Mouse (Mus musculus) forebrain, embryonic 16.5 days (tissue): ENCODE results near the gene Cdk7. TPM values are rescaled to one million over a fixed set of nuclear protein-coding genes. Genes with fewer than 3 reads are reported as not detected.
A peak's percentile ranks its signal among the peaks of the same experiment; 100 is the strongest.
"Not testable (repeated sequence)": the region's sequence is repeated elsewhere in the genome, so short reads cannot be mapped to it uniquely, and the experiment has no call there.

Experiments
- ATAC-seq: fragments of 200-750 bp; cut with Nextera tagmentation; 2 replicates; pipeline ENCODE4 v1.8.0; 2017; ENCODE audit warnings: mild to moderate bottlenecking, moderate library complexity
- H3K27ac ChIP-seq: fragments of 300-500 bp; sonication (generic); 2 replicates; pipeline ENCODE4 v1.5.1; 2014; ENCODE audit warnings: low read length, control low read depth
- H3K27me3 ChIP-seq: fragments of 300-500 bp; sonication (generic); replicated peaks from 2 replicates; pipeline ENCODE4 v1.6.1; 2014; ENCODE audit warnings: low read length; ENCODE audit not compliant: control insufficient read depth, insufficient read depth
- H3K36me3 ChIP-seq: fragments of 300-500 bp; sonication (generic); 2 replicates; pipeline ENCODE4 v1.6.1; 2014; ENCODE audit not compliant: control insufficient read depth, insufficient read depth
- H3K4me1 ChIP-seq: fragments of 300-500 bp; sonication (generic); replicated peaks from 2 replicates; pipeline ENCODE4 v1.6.1; 2014; ENCODE audit warnings: low read length; ENCODE audit not compliant: control insufficient read depth, insufficient read depth
- H3K4me2 ChIP-seq: fragments of 300-500 bp; sonication (generic); 2 replicates; pipeline ENCODE4 v1.6.1; 2014; ENCODE audit warnings: mild to moderate bottlenecking, low read length, control low read depth
- H3K4me3 ChIP-seq: fragments of 300-500 bp; sonication (generic); replicated peaks from 2 replicates; pipeline ENCODE4 v1.5.1; 2014; ENCODE audit warnings: mild to moderate bottlenecking, low read length, control low read depth
- H3K9ac ChIP-seq: fragments of 300-500 bp; sonication (generic); replicated peaks from 2 replicates; pipeline ENCODE4 v1.6.1; 2014; ENCODE audit warnings: low read depth, low read length, control low read depth
- H3K9me3 ChIP-seq: fragments of 300-500 bp; sonication (generic); 2 replicates; pipeline ENCODE4 v1.6.1; 2016; ENCODE audit warnings: low read length; ENCODE audit not compliant: control insufficient read depth
- WGBS: fragments of 180-500 bp; shearing (Covaris S2); extraction: QIAGEN DNeasy Blood & Tissue Kit; methylation state at CpG from one replicate; pipeline ENCODE4 v1.1.7; 2014; 5-methylcytosine and 5-hydroxymethylcytosine counted together
- polyA plus RNA-seq: library from polyadenylated mRNA; unstranded; fragments of >200 nt; fragmentation: Nextera tagmentation; extraction: Ambion mirVana; gene quantifications from 2 replicates; pipeline ENCODE4 v1.2.1, GENCODE M21; 2015

Cdk7 gene
- polyA plus RNA-seq, 1 experiment from 2014 or later, result 56.5 TPM

GRCm38 (mm10) chr13:100731462-100732046, 815 bp upstream of the Cdk7 start:
- peak overlapping the region; percentile 72; the same call in 1 of the 2 replicates for H3K4me2 ChIP-seq
- H3K9ac ChIP-seq, ATAC-seq, H3K9me3 ChIP-seq, H3K27me3 ChIP-seq, H3K36me3 ChIP-seq, H3K4me3 ChIP-seq, H3K27ac ChIP-seq: not testable (repeated sequence)
- 91% methylated on average over 5 of the region's 6 CpGs for WGBS
- peaks cover 14% of the 10 kb centered on the region for H3K4me1 ChIP-seq

- ATAC-seq, result peak; percentile 81
- H3K27me3 ChIP-seq, result no peaks in the 10 kb centered on the region
- peak overlapping the region; percentile 86 for H3K4me3 ChIP-seq
- H3K27ac ChIP-seq, result peak overlapping the region; percentile 88
- no peaks in the 10 kb centered on the region for H3K9me3 ChIP-seq
- 1% methylated on average over 30 of the region's 30 CpGs for WGBS
- H3K36me3 ChIP-seq, result peaks cover 4% of the 10 kb centered on the region
- H3K4me2 ChIP-seq, result peak overlapping the region; percentile 76
- H3K4me1 ChIP-seq, result peaks cover 14% of the 10 kb centered on the region
- peak overlapping the region; percentile 89 for H3K9ac ChIP-seq
These were observed 432 bp downstream of the Cdk7 start for GRCm38 (mm10) chr13:100730153-100730860.

- not testable (repeated sequence) for H3K9me3 ChIP-seq, H3K9ac ChIP-seq, H3K27ac ChIP-seq, H3K36me3 ChIP-seq, H3K4me3 ChIP-seq, ATAC-seq, H3K27me3 ChIP-seq, H3K4me2 ChIP-seq
- peaks cover 21% of the 10 kb centered on the region for H3K4me1 ChIP-seq
- 91% methylated on average over 4 of the region's 4 CpGs for WGBS
These were observed 2.2 kb downstream of the Cdk7 start for GRCm38 (mm10) chr13:100728530-100728929.

- Histone ChIP-seq H3K4me3 (no peak overlapping the region), H3K9me3 (no peaks in the 10 kb centered on the region), H3K4me2 (no peak overlapping the region), H3K9ac (no peak overlapping the region), H3K4me1 (peaks cover 21% of the 10 kb centered on the region), H3K27me3 (no peaks in the 10 kb centered on the region), H3K36me3 (no peaks in the 10 kb centered on the region), H3K27ac (no peak overlapping the region)
- WGBS, result 98% methylated on average over 5 of the region's 5 CpGs
- ATAC-seq, result no peak
These were observed 2.7 kb downstream of the Cdk7 start for GRCm38 (mm10) chr13:100728086-100728485.

DNA sequence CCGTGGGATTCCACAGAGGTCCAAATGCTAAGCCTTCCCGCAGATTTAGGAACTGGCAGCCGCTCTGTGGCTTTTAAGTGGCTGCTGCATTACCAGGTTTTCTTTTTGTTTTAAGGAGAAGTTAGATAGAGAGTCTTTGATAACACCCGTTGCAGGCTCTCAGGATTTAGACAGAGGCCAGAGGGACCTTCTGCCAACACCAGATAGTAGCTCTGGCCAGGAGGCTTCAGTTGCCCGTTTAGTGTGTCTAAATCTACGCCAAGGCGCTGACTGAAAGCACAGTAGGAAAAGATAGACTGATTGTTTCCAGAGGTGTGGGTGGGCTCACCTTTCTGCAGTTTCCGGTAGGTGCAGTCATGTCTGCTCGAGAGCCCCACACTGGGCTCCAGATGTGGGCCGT, 5.5 kb downstream of the Cdk7 start:
- H3K9me3 ChIP-seq, result no peaks in the 10 kb centered on the region
- ATAC-seq, result no peak
- 92% methylated on average over 10 of the region's 10 CpGs for WGBS

GRCm38 (mm10) chr13:100724051-100724754, 6.5 kb downstream of the Cdk7 start:
- Histone ChIP-seq H3K36me3 (peaks cover 6% of the 10 kb centered on the region; the same call in 1 of the 2 replicates), H3K27me3 (no peaks in the 10 kb centered on the region), H3K27ac (no peak overlapping the region), H3K4me3 (no peak overlapping the region), H3K9me3 (no peaks in the 10 kb centered on the region), H3K4me1 (peaks cover 15% of the 10 kb centered on the region), H3K4me2 (no peak overlapping the region), H3K9ac (no peak overlapping the region)
- ATAC-seq, result peak; percentile 58; the same call in 1 of the 2 replicates
- WGBS, result 54% methylated on average over 7 of the region's 7 CpGs

More for the DNA sequence above, 5.5 kb downstream of the Cdk7 start:
- no peak overlapping the region for H3K9ac ChIP-seq
- no peak overlapping the region for H3K27ac ChIP-seq
- peaks cover 5% of the 10 kb centered on the region; the same call in 1 of the 2 replicates for H3K36me3 ChIP-seq
- H3K4me2 ChIP-seq, result no peak overlapping the region
- H3K4me3 ChIP-seq, result no peak overlapping the region
- no peaks in the 10 kb centered on the region for H3K27me3 ChIP-seq
- H3K4me1 ChIP-seq, result peaks cover 19% of the 10 kb centered on the region

DNA sequence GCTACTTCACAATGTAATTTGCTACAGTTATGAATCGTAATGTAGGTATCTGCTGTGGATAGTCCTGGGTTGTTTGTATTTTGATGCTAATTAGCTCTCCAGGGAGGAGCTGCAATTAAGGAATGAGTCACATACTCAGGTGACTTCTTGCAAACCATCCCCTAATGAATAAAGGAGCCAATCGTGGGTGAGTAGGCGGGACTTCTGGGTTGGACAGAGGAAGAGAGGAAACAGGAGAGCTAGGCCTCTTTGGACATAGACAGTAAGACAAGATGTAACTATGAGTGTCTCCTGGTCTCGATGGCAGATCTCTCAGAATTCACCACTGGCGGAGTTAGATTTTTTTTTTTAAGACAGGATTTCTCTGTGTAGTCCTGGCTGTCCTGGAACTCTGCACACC, 9.1 kb downstream of the Cdk7 start:
- Histone ChIP-seq H3K4me2 (no peak overlapping the region), H3K4me3 (no peak overlapping the region), H3K9ac (no peak overlapping the region), H3K4me1 (peaks cover 7% of the 10 kb centered on the region; the same call in 1 of the 2 replicates), H3K36me3 (peaks cover 21% of the 10 kb centered on the region; the same call in 1 of the 2 replicates), H3K9me3 (no peaks in the 10 kb centered on the region), H3K27me3 (no peaks in the 10 kb centered on the region), H3K27ac (no peak overlapping the region)
- 85% methylated on average over 5 of the region's 5 CpGs for WGBS
- no peak for ATAC-seq

DNA sequence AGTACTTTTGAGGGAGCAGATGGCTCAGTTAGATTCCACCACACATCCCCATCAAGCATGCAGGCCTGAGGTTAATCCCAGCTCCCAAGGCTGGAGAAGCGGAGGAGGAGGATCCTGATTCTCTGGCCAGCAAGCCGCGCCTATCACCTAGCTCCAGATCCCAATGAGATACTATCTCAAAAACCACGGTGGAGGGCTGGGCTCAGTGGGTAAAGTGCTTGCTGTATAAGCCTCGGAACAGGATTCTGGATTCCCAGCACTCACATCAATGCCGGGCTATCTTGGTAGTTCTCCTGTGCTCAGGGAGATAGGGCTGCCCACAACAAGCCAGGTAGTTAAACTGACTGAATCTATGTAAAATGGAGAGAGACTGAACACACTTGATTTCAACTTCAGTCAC, 15.3 kb downstream of the Cdk7 start:
- no peaks in the 10 kb centered on the region for H3K27me3 ChIP-seq
- H3K27ac ChIP-seq, result no peak overlapping the region
- H3K9ac ChIP-seq, result no peak overlapping the region
- peaks cover 33% of the 10 kb centered on the region for H3K36me3 ChIP-seq
- no peak overlapping the region for H3K4me3 ChIP-seq
- 95% methylated on average over 6 of the region's 6 CpGs for WGBS
- H3K4me1 ChIP-seq, result no peaks in the 10 kb centered on the region
- H3K4me2 ChIP-seq, result no peak overlapping the region
- no peaks in the 10 kb centered on the region for H3K9me3 ChIP-seq
- ATAC-seq, result no peak

DNA sequence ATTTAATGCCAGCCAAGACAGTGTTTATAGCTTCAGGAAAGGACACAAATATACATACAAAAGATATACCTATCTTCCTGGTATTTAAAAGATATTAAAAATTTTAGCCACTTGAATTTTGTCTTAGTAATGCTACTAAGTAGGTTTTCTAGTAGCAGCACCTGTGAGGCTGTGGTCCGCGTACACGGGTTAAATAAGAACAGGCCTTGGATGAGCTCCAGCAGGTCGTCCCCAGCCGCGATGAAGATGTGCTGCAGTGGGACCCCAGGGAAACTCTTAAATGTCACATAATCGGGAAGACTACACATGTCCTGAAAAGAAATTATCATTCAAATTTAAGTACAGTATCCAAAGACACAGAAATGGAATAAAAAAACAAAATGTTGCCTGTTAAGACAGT, 24.5 kb downstream of the Cdk7 start:
- 95% methylated on average over 7 of the region's 7 CpGs for WGBS
- peaks cover 59% of the 10 kb centered on the region for H3K36me3 ChIP-seq
- no peaks in the 10 kb centered on the region for H3K27me3 ChIP-seq
- no peak overlapping the region for H3K4me2 ChIP-seq
- no peak overlapping the region for H3K9ac ChIP-seq
- no peak overlapping the region for H3K27ac ChIP-seq
- ATAC-seq, result no peak
- H3K9me3 ChIP-seq, result no peaks in the 10 kb centered on the region
- H3K4me1 ChIP-seq, result no peaks in the 10 kb centered on the region
- H3K4me3 ChIP-seq, result no peak overlapping the region
